Mouse (Mus musculus) heart, embryonic 14.5 days (tissue): ENCODE measurements around the gene Trim66. TPM values are rescaled to one million over a fixed set of nuclear protein-coding genes. Genes with fewer than 3 reads are reported as not detected.

Source experiments
- ATAC-seq: fragments of 200-750 bp; cut with Nextera tagmentation; 2 replicates; pipeline ENCODE4 v1.8.0; 2017; ENCODE audit warnings: low read depth, moderate TSS enrichment; ENCODE audit not compliant: insufficient number of reproducible peaks, insufficient read depth, low FRiP score
- H3K27ac ChIP-seq, 2 experiments: fragments of 200-500 bp in 1 of 2; fragments of 300-500 bp in 1 of 2; sonication (generic) in 1 of 2; replicated peaks in 1 of 2; 2 replicates each; pipeline ENCODE4 v1.5.1; 2012 to 2014; ENCODE audit warnings: low read depth in 2 of 2, low read length in 2 of 2, control low read depth in 1 of 2, mild to moderate bottlenecking in 1 of 2, mixed read lengths in 1 of 2; ENCODE audit not compliant: control insufficient read depth in 1 of 2, insufficient read depth in 1 of 2
- H3K27me3 ChIP-seq: fragments of 300-500 bp; sonication (generic); 2 replicates; pipeline ENCODE4 v1.6.1; 2014; ENCODE audit warnings: mild to moderate bottlenecking, low read length, control low read depth; ENCODE audit not compliant: control insufficient read depth, insufficient read depth
- H3K36me3 ChIP-seq: fragments of 300-500 bp; sonication (generic); 2 replicates; pipeline ENCODE4 v1.6.1; 2014; ENCODE audit warnings: mild to moderate bottlenecking, control low read depth, low read length, mixed read lengths; ENCODE audit not compliant: control insufficient read depth, insufficient read depth
- H3K4me1 ChIP-seq, 2 experiments: fragments of 200-500 bp in 1 of 2; fragments of 300-500 bp in 1 of 2; sonication (generic) in 1 of 2; 2 replicates each; pipeline ENCODE4 v1.6.1; 2012 to 2014; ENCODE audit warnings: low read length in 2 of 2, control low read depth in 1 of 2, mixed read lengths in 1 of 2; ENCODE audit not compliant: control insufficient read depth in 2 of 2, insufficient read depth in 2 of 2
- H3K4me2 ChIP-seq: fragments of 300-500 bp; sonication (generic); 2 replicates; pipeline ENCODE4 v1.6.1; 2014; ENCODE audit warnings: mild to moderate bottlenecking, low read length
- H3K4me3 ChIP-seq, 2 experiments: fragments of 200-500 bp in 1 of 2; fragments of 300-500 bp in 1 of 2; sonication (generic) in 1 of 2; 2 replicates each; pipeline ENCODE4 v1.5.1; 2012 to 2014; ENCODE audit warnings: low read length in 2 of 2, mild to moderate bottlenecking in 2 of 2, control low read depth in 1 of 2, low read depth in 1 of 2, moderate library complexity in 1 of 2; ENCODE audit not compliant: control insufficient read depth in 1 of 2, insufficient read depth in 1 of 2
- H3K9ac ChIP-seq: fragments of 300-500 bp; sonication (generic); 2 replicates; pipeline ENCODE4 v1.6.1; 2014; ENCODE audit warnings: mild to moderate bottlenecking, low read length
- H3K9me3 ChIP-seq: fragments of 300-500 bp; sonication (generic); 2 replicates; pipeline ENCODE4 v1.6.1; 2016; ENCODE audit warnings: low read length, control low read depth; ENCODE audit not compliant: control insufficient read depth
- WGBS: fragments of 180-500 bp; shearing (Covaris S2); extraction: QIAGEN DNeasy Blood & Tissue Kit; methylation state at CpG from one replicate; pipeline ENCODE4 v1.1.7; 2014; 5-methylcytosine and 5-hydroxymethylcytosine counted together
- polyA plus RNA-seq: library from polyadenylated mRNA; unstranded; fragments of >200 nt; fragmentation: Nextera tagmentation; extraction: Ambion mirVana; gene quantifications from 2 replicates; pipeline ENCODE4 v1.2.1, GENCODE M21; 2014

The Trim66 gene
- polyA plus RNA-seq, 1 experiment from 2014 or later = 0.11 TPM

- Histone ChIP-seq H3K4me2 (no peak overlapping the region), H3K27me3 (no peaks in the 10 kb centered on the region), H3K36me3 (no peaks in the 10 kb centered on the region), H3K4me1 (no peaks in the 10 kb centered on the region; a peak in 1 of 4 replicates), H3K4me3 (no peak overlapping the region), H3K9ac (no peak overlapping the region), H3K9me3 (no peaks in the 10 kb centered on the region), H3K27ac (no peak overlapping the region)
- WGBS = 38% methylated on average over 3 of the region's 3 CpGs
- no peak for ATAC-seq
Measured at GRCm38 (mm10) chr7:109477926-109478325, 30.0 kb downstream of the Trim66 start.

GRCm38 (mm10) chr7:109470700-109471099 is 37.2 kb downstream of the Trim66 start:
- Histone ChIP-seq H3K4me1 (peaks cover 3 to 8% of the 10 kb centered on the region in 2 experiments; a peak in 2 of 4 replicates), H3K27me3 (no peaks in the 10 kb centered on the region), H3K9ac (no peak overlapping the region), H3K4me2 (no peak overlapping the region), H3K36me3 (no peaks in the 10 kb centered on the region), H3K27ac (no peak overlapping the region), H3K9me3 (no peaks in the 10 kb centered on the region), H3K4me3 (no peak overlapping the region)
- ATAC-seq = no peak
- WGBS = 54% methylated on average over 4 of the region's 4 CpGs

- 0 out of 2 replicates have a peak overlapping the region, but pooled peaks have one; percentile 3 for H3K4me2 ChIP-seq
- H3K36me3 ChIP-seq = no peaks in the 10 kb centered on the region
- H3K27ac ChIP-seq = no peak overlapping the region
- peaks cover 3 to 8% of the 10 kb centered on the region in 2 experiments; a peak in 2 of 4 replicates for H3K4me1 ChIP-seq
- WGBS = 31% methylated on average over 6 of the region's 6 CpGs
- H3K4me3 ChIP-seq = no peak overlapping the region
- no peak for ATAC-seq
- no peaks in the 10 kb centered on the region for H3K9me3 ChIP-seq
- H3K27me3 ChIP-seq = no peaks in the 10 kb centered on the region
- H3K9ac ChIP-seq = no peak overlapping the region
Measured at GRCm38 (mm10) chr7:109468262-109468701, 39.7 kb downstream of the Trim66 start.

GRCm38 (mm10) chr7:109467591-109467990 is 40.3 kb downstream of the Trim66 start:
- 41% methylated on average over 2 of the region's 2 CpGs for WGBS
- no peaks in the 10 kb centered on the region for H3K36me3 ChIP-seq
- H3K4me1 ChIP-seq = peaks cover 3 to 8% of the 10 kb centered on the region in 2 experiments; a peak in 2 of 4 replicates
- H3K9me3 ChIP-seq = no peaks in the 10 kb centered on the region
- no peaks in the 10 kb centered on the region for H3K27me3 ChIP-seq
- no peak overlapping the region for H3K9ac ChIP-seq
- ATAC-seq = no peak
- H3K4me2 ChIP-seq = no peak overlapping the region
- no peak overlapping the region for H3K27ac ChIP-seq
- H3K4me3 ChIP-seq = no peak overlapping the region

- Histone ChIP-seq H3K4me2 (no peak overlapping the region), H3K4me1 (no peaks in the 10 kb centered on the region; a peak in 1 of 4 replicates), H3K36me3 (no peaks in the 10 kb centered on the region), H3K9ac (no peak overlapping the region), H3K27me3 (no peaks in the 10 kb centered on the region), H3K4me3 (no peak overlapping the region), H3K9me3 (no peaks in the 10 kb centered on the region), H3K27ac (no peak overlapping the region)
- whole genome bisulfite sequencing = 84% methylated on average over 8 of the region's 8 CpGs
- no peak for ATAC-seq
Measured at GRCm38 (mm10) chr7:109460698-109461097, 47.2 kb downstream of the Trim66 start.

GRCm38 (mm10) chr7:109456563-109456962 is 51.4 kb downstream of the Trim66 start:
- Histone ChIP-seq H3K4me3 (no peak overlapping the region), H3K4me1 (no peaks in the 10 kb centered on the region; a peak in 1 of 4 replicates), H3K27ac (no peak overlapping the region), H3K27me3 (no peaks in the 10 kb centered on the region), H3K9me3 (no peaks in the 10 kb centered on the region), H3K9ac (no peak overlapping the region), H3K4me2 (no peak overlapping the region), H3K36me3 (no peaks in the 10 kb centered on the region)
- 58% methylated on average over 6 of the region's 6 CpGs for WGBS
- ATAC-seq = no peak

- H3K9ac ChIP-seq = no peak overlapping the region
- no peaks in the 10 kb centered on the region for H3K36me3 ChIP-seq
- no peaks in the 10 kb centered on the region for H3K9me3 ChIP-seq
- no peak overlapping the region for H3K4me2 ChIP-seq
- WGBS = 64% methylated on average over 2 of the region's 2 CpGs
- no peak overlapping the region for H3K4me3 ChIP-seq
- H3K27me3 ChIP-seq = no peaks in the 10 kb centered on the region
- H3K4me1 ChIP-seq = no peaks in the 10 kb centered on the region; a peak in 1 of 4 replicates
- no peak overlapping the region for H3K27ac ChIP-seq
- ATAC-seq = no peak
Measured at GRCm38 (mm10) chr7:109455748-109456147, 52.2 kb downstream of the Trim66 start.

GRCm38 (mm10) chr7:109454856-109455255 is 53.1 kb downstream of the Trim66 start:
- Histone ChIP-seq H3K27me3 (no peaks in the 10 kb centered on the region), H3K9me3 (no peaks in the 10 kb centered on the region), H3K4me1 (no peaks in the 10 kb centered on the region; a peak in 1 of 4 replicates), H3K27ac (no peak overlapping the region), H3K4me2 (no peak overlapping the region), H3K36me3 (no peaks in the 10 kb centered on the region), H3K4me3 (no peak overlapping the region), H3K9ac (no peak overlapping the region)
- 85% methylated on average over 9 of the region's 9 CpGs for WGBS
- ATAC-seq = no peak
